Mouse (Mus musculus) embryo, embryonic 10 days (tissue): ENCODE measurements at regions not wholly inside any gene's neighbourhood (a gene's known extent, or its start where the extent isn't known, plus 50 kb on each side); places are given as distances from the start of the nearest gene placed in this dataset.
A peak's percentile ranks its signal among the peaks of the same experiment; 100 is the strongest.

Experiments used
- DNase-seq: peaks from one replicate; pipeline ENCODE4 v3.0.0-alpha.2; 2015; ENCODE audit warnings: low spot score

DNA sequence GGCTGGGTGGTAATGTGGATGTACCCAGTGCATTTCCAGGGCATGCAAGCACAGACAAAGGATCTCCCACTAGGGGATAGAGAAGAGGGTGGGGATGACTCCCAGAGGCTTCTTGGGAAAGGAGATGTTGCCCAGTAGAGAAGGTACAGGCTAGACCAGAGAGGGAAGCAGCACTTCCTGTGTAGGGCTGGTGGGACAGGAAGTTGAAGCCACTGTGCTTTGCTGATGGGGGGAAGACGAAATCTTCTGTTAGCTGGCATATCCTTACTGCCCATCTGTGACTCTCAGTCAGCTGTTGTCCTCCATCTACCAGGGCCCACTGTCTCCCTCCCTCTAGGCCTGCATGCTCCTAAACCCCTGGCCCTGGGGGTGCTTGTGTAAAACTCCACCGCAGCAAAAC lies 180.2 kb downstream of the Wdr11 start:
- DNase-seq, result no peak

DNA sequence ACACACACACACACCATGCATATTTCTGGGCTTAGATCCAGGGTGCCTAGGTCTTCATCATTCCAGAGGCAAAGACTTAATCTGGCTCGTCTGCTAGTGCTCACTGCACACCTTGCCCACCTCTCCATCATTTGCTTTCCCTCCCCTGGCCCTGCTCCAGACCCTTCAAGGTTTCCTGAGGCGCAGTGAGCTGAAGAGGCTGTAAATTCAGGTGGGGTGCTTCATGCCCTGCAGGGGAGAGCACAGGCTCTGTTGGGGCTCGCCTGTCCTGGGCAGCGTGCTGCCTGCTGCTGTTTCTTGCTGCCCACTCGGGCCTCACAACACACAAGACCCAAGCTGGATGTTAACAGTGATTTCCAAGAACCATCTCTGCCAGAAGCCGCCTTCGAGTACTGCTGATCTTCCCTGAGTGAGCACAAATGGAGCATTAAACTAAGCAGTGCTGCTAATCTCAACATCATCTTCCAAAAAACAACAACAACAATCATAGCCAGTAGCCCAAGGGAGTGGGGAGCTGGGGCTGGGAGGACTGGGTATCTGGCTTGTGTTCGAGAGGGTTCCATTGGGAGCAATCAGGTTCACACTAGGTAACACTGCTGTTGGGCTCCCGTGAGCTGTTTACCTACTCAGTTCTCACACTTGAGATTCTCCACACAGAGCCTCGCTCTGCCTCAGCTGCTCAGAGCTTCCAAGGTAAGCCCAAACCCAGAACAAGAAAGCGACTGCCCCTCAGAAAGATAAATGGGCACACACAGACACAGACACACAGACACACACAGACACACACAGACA lies 181.1 kb downstream of the Wdr11 start:
- DNase-seq, result no peak

DNA sequence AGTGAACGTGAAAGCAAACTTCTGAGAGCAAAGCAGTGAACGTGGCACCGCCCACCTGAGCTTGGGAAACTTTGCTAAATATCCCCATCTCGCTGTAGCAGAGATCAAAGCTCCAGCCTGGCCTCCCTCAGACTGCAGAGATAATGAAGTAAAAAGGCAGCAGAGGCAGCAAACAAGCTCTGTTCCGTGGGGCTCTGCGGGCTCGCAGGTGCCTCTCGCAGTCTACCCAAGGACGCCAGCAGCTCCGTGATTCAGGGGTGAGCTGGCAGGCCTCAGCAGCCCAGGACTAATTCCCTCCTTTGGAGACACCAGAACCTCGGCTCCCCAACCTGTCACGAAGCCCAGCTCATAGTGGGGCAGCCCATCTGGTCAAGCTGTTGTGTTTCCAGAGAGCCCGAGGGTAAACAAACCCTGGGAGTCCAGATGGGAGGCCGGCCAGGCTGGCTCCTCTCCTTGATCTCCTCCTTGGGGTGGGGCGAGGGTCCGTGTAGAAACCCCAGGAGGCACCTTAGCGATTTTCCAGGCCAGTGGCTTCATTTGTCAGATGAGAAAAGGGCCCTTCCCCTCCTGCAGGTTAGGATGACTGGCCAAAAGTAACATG lies 182.7 kb downstream of the Wdr11 start:
- DNase-seq, result peak; percentile 32

- no peak for DNase-seq
These were observed 183.5 kb downstream of the Wdr11 start for GRCm38 (mm10) chr7:129775189-129775588.

- DNase-seq, result no peak
These were observed 187.3 kb downstream of the Wdr11 start for GRCm38 (mm10) chr7:129778842-129779421.

GRCm38 (mm10) chr7:129779939-129780338 lies 188.3 kb downstream of the Wdr11 start:
- no peak for DNase-seq

- no peak for DNase-seq
These were observed 190.1 kb downstream of the Wdr11 start for GRCm38 (mm10) chr7:129781756-129782155.

DNA sequence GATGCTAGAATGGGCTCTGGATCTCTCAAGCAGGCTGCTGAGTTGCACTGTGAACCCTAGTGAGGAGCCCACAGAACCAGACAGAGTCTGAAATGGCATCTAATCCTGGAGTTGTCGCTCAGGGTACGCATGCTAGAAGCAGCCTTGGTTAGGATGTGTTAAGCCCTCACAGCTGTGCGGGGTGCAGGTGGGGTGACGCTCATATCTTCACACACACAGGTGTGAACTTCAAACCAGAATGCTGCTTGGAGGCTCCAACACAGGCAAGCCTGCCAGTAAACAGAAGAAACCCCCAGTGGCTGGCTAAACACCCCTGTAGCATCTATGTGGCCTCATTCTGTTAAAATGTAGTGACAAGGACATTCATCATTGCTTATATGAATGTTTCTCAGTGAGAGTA lies 193.3 kb downstream of the Wdr11 start:
- no peak for DNase-seq

- no peak for DNase-seq
These were observed 195.3 kb downstream of the Wdr11 start for GRCm38 (mm10) chr7:129787011-129787410.

- no peak for DNase-seq
These were observed 196.1 kb downstream of the Wdr11 start for GRCm38 (mm10) chr7:129787736-129788135.

DNA sequence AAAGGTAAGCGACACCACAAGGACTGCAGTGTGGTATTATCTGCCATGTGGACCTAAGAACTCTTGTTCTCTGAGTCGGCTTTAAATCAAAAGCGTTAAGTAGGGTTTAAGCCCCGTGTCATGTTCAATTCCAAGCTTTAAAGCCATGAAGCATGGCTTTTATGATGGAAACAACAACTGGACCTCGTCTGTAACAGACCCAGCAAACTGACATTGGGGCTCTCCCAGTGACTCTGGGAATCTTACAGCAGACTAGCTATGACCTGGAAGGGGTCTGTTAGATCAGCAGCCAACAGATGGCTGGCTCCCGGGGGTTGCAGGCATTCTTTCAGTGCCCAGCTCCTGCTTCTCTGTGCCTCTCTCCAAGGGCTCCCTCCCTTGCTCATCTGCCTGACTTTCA lies 197.8 kb downstream of the Wdr11 start:
- peak; percentile 18 for DNase-seq

- peak; percentile 37 for DNase-seq
These were observed 199.2 kb downstream of the Wdr11 start for GRCm38 (mm10) chr7:129790590-129791449.

- DNase-seq, result no peak
These were observed 199.8 kb downstream of the Wdr11 start for GRCm38 (mm10) chr7:129791450-129791820.

GRCm38 (mm10) chr7:129793733-129794132 lies 202.1 kb downstream of the Wdr11 start:
- DNase-seq, result no peak

GRCm38 (mm10) chr7:129794276-129794675 lies 202.6 kb downstream of the Wdr11 start:
- no peak for DNase-seq

DNA sequence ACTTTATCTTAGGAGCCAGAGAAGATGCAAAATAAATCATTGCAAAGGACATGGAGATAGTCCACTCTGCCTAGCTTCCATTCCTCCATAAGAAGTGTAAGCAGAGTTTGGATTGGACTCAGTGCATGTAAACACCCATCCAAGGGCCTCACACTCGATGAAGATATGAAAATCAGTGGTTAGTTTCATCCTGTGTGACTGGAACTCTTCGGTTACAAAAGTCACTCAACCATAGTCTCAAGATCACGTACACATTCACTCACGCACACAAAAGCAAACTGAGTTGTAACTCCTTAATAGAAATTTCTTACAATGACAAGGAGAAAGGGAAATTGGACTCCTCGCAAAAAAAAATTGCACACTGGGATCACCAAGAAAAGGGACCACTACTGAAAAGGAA lies 206.9 kb downstream of the Wdr11 start:
- no peak for DNase-seq

DNA sequence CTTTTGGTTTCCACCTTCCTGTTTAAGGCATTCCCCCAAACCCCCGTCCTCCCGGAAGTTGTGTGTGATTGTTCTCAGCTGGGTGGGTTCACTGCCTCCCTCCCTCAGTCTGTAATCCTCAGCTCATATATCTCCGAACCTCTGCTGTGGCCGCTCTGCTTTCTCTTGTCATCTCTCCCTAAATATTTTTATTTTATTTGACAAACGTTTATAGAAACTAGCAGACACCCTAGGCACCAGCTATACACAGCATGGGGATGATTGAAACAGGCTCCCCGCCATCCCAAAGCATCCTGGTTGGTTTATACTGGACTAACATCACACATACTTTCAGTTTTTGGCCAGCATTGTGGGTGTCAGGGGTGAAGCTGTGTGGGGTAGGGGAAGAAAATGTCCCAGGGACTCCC lies 208.8 kb downstream of the Wdr11 start:
- no peak for DNase-seq

- no peak for DNase-seq
These were observed 209.8 kb downstream of the Wdr11 start for GRCm38 (mm10) chr7:129801431-129801847.

GRCm38 (mm10) chr7:129802168-129802567 lies 210.5 kb downstream of the Wdr11 start:
- DNase-seq, result no peak

DNA sequence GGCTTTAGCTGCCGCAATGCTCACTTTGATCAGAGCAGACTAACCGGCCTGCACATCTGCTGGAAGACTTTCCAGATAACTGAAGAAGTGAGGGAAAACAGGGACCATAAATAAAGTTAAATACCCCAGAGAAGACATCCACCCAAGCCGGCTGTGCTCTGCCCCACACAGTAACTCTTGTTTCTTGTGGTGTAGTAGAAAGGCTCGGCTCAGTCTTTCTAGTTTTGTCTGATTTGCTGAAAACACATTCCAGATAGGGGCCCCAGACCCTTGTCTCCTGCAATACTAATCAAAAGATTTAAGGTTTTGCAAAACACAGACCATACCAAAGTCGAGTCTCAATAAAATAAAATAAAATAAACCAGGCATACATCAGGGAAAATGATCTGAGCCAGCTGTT lies 213.7 kb downstream of the Wdr11 start:
- DNase-seq, result peak; percentile 42

DNA sequence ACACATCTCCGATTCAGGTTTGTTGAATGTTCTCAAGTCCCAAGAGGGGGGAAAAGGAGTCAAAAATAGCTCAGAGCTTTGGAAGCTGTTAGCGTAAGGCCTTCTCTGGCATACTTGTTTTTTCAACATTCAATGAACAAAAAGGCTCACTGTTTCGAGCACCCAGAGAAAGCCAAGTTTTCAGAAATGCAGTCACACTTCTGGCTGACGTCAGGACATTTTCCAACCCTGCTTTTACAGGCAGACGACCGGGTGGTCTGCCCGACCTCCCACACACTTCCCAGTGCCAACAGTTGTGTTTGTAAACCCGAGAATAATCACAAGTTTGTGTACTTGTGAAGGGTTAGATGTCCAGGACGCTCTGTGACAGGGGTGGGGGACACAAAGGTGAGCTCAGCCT lies 218.5 kb downstream of the Wdr11 start:
- DNase-seq, result no peak

DNA sequence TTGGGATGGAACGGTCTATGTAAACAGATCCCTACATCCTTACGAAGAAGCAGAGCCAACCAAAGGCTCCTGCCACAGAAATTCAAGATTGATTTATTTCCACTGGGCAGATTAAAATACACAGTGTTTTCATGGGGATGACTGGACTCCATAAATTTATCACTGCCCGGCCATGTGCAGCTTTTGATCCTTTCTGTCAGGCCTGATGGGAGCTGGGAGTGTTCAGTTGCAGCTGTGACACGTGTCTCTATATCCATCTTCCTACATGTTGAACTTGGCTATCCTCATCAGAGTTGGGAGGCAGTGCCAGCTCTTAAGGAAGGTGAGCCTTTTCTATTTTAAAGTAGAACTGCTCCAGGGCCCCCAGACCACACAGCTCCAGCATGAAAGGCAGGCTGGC lies 218.9 kb downstream of the Wdr11 start:
- no peak for DNase-seq
